Mouse (Mus musculus) ES-Bruce4 (cell line): Measurements from ENCODE around the gene Ctc1. TPM values are rescaled to one million over a fixed set of nuclear protein-coding genes. Genes with fewer than 3 reads are reported as not detected.

Experiments used
- H3K27ac ChIP-seq: 2 replicates; pipeline ENCODE4 v1.5.1; 2012; ENCODE audit warnings: low read length, inconsistent platforms; ENCODE audit not compliant: insufficient read depth
- H3K27me3 ChIP-seq: 2 replicates; pipeline ENCODE4 v1.6.1; 2012; ENCODE audit warnings: mild to moderate bottlenecking, low read length, inconsistent platforms; ENCODE audit not compliant: control insufficient read depth, poor library complexity, insufficient read depth, severe bottlenecking
- H3K36me3 ChIP-seq: 2 replicates; pipeline ENCODE4 v1.6.1; 2012; ENCODE audit warnings: inconsistent platforms, mild to moderate bottlenecking, low read length, moderate library complexity; ENCODE audit not compliant: control insufficient read depth, poor library complexity, insufficient read depth, severe bottlenecking
- H3K4me1 ChIP-seq: one replicate; pipeline ENCODE4 v1.8.1; 2011; ENCODE audit warnings: low read length; ENCODE audit not compliant: control insufficient read depth, insufficient read depth
- H3K4me3 ChIP-seq: 2 replicates; pipeline ENCODE4 v1.5.1; 2011; ENCODE audit warnings: low read depth, mild to moderate bottlenecking, low read length
- H3K9ac ChIP-seq: 2 replicates; pipeline ENCODE4 v1.6.1; 2012; ENCODE audit warnings: low read depth, mild to moderate bottlenecking, inconsistent platforms; ENCODE audit not compliant: poor library complexity, severe bottlenecking
- H3K9me3 ChIP-seq: replicated peaks from 2 replicates; pipeline ENCODE4 v1.6.1; 2012; ENCODE audit warnings: mild to moderate bottlenecking, low read length, inconsistent platforms; ENCODE audit not compliant: control insufficient read depth, poor library complexity, insufficient read depth, severe bottlenecking
- CTCF ChIP-seq: IDR thresholded peaks from one replicate; pipeline ENCODE4 v1.8.1; 2011; ENCODE audit warnings: low read depth, low read length
- EP300 ChIP-seq: IDR thresholded peaks from 2 replicates; pipeline ENCODE4 v1.6.1; 2011; ENCODE audit warnings: low read depth, low read length; ENCODE audit not compliant: insufficient read depth
- POLR2A ChIP-seq: IDR thresholded peaks from one replicate; pipeline ENCODE4 v1.8.1; 2011; ENCODE audit warnings: low read length; ENCODE audit not compliant: insufficient read depth
- polyA plus RNA-seq: library from polyadenylated mRNA; stranded (reverse); fragments of >200 nt; gene quantifications from 2 replicates; pipeline ENCODE4 v1.2.4, GENCODE M21; 2011; ENCODE audit warnings: low read depth; ENCODE audit not compliant: missing spikeins, insufficient read depth, insufficient read length

The Ctc1 gene
- polyA plus RNA-seq, 1 experiment = 164 TPM

DNA sequence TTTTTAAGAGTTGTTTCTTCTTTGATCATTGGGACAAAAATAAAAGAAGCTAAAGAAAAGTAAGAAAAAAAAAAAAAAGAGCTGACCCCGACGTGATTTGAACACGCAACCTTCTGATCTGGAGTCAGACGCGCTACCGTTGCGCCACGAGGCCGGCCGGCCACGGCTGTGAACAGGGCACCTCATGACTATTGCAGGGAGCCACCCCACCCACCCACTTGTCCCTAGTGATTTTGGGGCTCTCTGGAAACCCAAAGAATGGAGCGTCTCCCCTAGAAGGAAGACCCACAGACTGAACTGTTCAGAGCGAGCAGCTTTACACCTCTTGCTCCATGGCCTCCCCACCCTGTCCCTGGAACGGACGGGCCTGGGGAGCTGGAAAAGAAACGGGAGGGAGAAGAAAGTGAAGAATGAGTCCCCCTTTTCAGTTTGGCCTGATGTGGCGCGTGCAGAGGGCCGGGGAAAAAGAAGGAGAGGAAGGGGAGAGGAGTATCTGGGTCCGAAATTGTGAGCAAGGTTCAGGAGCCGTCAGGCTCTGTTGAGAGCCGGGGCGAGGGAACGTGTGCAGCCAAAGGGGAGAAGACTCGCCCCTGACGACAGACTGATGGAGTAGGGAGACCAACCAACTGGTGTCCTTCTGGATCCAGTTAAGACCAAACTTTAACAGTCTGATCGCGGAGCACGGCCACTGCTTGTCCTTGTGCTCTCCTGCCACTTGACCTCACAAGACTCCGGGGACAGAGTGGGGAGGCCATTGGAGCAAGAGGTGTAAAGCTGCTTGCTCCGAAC, 47.9 kb downstream of the Ctc1 start:
- Histone ChIP-seq H3K36me3 (no peaks in the 10 kb centered on the region), H3K4me3 (peak overlapping the region; percentile 93), H3K27me3 (no peaks in the 10 kb centered on the region), H3K27ac (peak overlapping the region; percentile 53), H3K4me1 (no peaks in the 10 kb centered on the region), H3K9ac (peak overlapping the region; percentile 83), H3K9me3 (no peaks in the 10 kb centered on the region)
- TF ChIP-seq CTCF = no peak
- TF ChIP-seq EP300 = no peak
- TF ChIP-seq POLR2A = no peak

DNA sequence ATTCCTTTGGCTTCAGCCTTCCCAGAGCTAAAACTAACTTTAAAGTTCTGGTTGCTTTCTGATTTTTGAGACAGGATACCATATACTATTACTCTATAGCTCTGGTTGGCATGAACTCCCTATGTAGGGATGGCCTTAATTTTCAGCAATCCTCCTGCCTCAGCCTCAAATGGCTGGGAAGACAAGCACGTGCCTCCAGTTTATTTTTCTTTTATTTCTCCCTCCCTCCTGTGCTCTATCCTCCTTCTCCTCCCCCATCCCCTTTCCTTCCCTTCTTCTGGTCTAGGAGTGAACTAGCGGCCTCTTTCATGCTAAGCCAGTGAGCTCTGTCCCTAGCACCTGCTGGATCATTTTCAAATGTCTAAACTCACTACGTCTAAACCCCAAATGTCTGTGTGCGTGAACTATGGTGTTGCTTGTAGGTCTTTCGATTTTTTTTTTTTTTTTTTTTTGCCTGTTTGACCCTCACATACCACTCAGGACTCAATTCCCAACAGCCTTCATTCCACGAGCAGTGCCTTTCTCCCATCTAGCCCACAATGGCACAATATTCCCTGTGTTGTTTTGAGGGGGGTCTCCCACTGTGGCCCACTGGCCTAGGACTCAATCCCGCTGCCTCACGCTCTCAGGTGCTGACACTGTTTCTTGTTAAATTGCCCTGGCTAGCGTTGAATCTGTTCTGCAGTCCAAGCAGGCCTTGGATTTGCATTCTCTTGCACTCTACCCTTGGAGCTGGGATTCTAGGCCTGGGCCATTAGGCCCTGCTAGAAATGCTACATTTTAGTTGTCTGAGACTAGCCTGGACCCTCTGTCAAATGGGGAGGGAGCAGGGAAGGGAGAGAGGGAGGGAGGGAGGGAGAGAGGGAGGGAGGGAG, 48.8 kb downstream of the Ctc1 start:
- Histone ChIP-seq H3K9me3 (no peaks in the 10 kb centered on the region), H3K4me3 (peak overlapping the region; percentile 93), H3K27me3 (no peaks in the 10 kb centered on the region), H3K27ac (no peak overlapping the region), H3K4me1 (no peaks in the 10 kb centered on the region), H3K9ac (peak overlapping the region; percentile 83), H3K36me3 (no peaks in the 10 kb centered on the region)
- TF ChIP-seq POLR2A = no peak
- no peak for TF ChIP-seq CTCF

GRCm38 (mm10) chr11:69065394-69065925, 49.7 kb downstream of the Ctc1 start:
- peak overlapping the region; percentile 45; the same call in 1 of the 2 replicates for H3K9ac ChIP-seq
- no peak overlapping the region for H3K27ac ChIP-seq
- no peaks in the 10 kb centered on the region for H3K9me3 ChIP-seq
- no peaks in the 10 kb centered on the region for H3K36me3 ChIP-seq
- H3K27me3 ChIP-seq = no peaks in the 10 kb centered on the region
- H3K4me1 ChIP-seq = no peaks in the 10 kb centered on the region
- H3K4me3 ChIP-seq = no peak overlapping the region
- TF ChIP-seq CTCF = no peak
- TF ChIP-seq POLR2A = no peak
- no peak for TF ChIP-seq EP300

- Histone ChIP-seq H3K36me3 (no peaks in the 10 kb centered on the region), H3K4me3 (peak overlapping the region; percentile 57), H3K4me1 (no peaks in the 10 kb centered on the region), H3K9me3 (no peaks in the 10 kb centered on the region), H3K27me3 (no peaks in the 10 kb centered on the region), H3K27ac (no peak overlapping the region), H3K9ac (peak overlapping the region; percentile 45)
- TF ChIP-seq EP300 (no peak), POLR2A (no peak), CTCF (no peak)
Observed at GRCm38 (mm10) chr11:69066163-69066861, 50.6 kb downstream of the Ctc1 start.

DNA sequence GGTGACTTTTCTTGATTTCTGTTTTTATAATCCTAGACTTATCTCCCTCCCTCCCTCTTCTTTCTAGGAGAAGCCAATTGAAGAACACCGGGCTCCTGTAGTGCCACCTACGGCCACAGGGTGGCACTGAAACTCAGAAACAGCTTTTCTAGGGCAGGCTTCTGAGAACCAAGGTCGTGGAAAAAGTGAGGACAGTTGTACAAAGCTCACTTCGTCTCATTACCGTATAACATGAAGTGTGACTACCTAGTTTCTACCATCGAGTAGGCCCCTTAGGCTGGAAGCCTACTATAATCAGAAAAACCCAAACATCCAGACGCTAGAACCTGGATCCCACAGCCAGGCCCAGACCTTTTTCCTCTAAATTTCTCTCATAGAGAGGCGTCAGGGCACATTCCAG, 51.2 kb downstream of the Ctc1 start:
- TF ChIP-seq CTCF (peak; percentile 64), POLR2A (no peak)
- Histone ChIP-seq H3K4me1 (no peaks in the 10 kb centered on the region), H3K4me3 (no peak overlapping the region), H3K9me3 (no peaks in the 10 kb centered on the region), H3K36me3 (no peaks in the 10 kb centered on the region), H3K27me3 (no peaks in the 10 kb centered on the region), H3K27ac (peak overlapping the region; percentile 55; the same call in 1 of the 2 replicates), H3K9ac (peak overlapping the region; percentile 45)
